Comparison of ENCODE assay signal across 9 mouse cellular contexts in genomic region chr13:24686705-24687665, GRCm38 (mm10). TPM values are rescaled to one million over a fixed set of nuclear protein-coding genes. Genes with fewer than 3 reads are reported as not detected.
DNase-seq lines count a peak whose midpoint lies in the region; ATAC-seq and TF ChIP-seq lines count a peak whose summit lies in the region.
"Had no signal": no experiment of that assay in that cellular context is flagged by ENCODE, and none has a peak within 500 bp of the region (broad histone marks: within the 10 kb centered on the region; RNA-seq: fewer than 3 reads in every experiment).

No protein-coding gene starts in this region.

- H3K4me2 ChIP-seq in forebrain, embryonic 14.5 days (ENCODE audit: low read length), result peak overlapping the region; percentile 38

- H3K9ac ChIP-seq in forebrain, embryonic 14.5 days (ENCODE audit: low read length), result no peak overlapping the region

- peak; percentile 43 for DNase-seq in G1E (ENCODE audit: low spot score)
- peak; percentile 97 for DNase-seq in forebrain, embryonic 14.5 days (ENCODE audit: low spot score)
- peak; percentile 21 for DNase-seq in heart, postnatal 25 days (ENCODE audit: low spot score)
- peak; percentile 78 to 93 for DNase-seq in layer of hippocampus, adult 18-20 months (ENCODE audit: low spot score in 2 of 2)
- DNase-seq in lung, adult 18-20 months, result peak; percentile 61 to 67
- DNase-seq in testis, postnatal 10 days (ENCODE audit: low spot score), result peak; percentile 84

- peak; percentile 68 for TF ChIP-seq CTCF in G1E (IDR thresholded peaks at IDR 0.05; ENCODE audit: low read depth, low read length)

- H3K9me3 ChIP-seq in G1E (replicated peaks), result no peaks in the 10 kb centered on the region
- no peaks in the 10 kb centered on the region for H3K9me3 ChIP-seq in forebrain, embryonic 14.5 days (replicated peaks; ENCODE audit: control insufficient read depth, low read length)
- H3K9me3 ChIP-seq: megakaryocyte, embryonic 14.5 days had no signal

- H3K27me3 ChIP-seq in G1E (ENCODE audit: insufficient read depth, low read length), result peaks cover 15% of the 10 kb centered on the region
- no peaks in the 10 kb centered on the region for H3K27me3 ChIP-seq in forebrain, embryonic 14.5 days (replicated peaks; ENCODE audit: control insufficient read depth, insufficient read depth, low read length)
- H3K27me3 ChIP-seq: megakaryocyte, embryonic 14.5 days had no signal

- peak overlapping the region; percentile 65; the same call in 1 of the 2 replicates for H3K27ac ChIP-seq in forebrain, embryonic 14.5 days (ENCODE audit: low read depth, low read length)

- ATAC-seq in G1E (ENCODE audit: extremely low read depth, insufficient number of reproducible peaks, low FRiP score, poor library complexity, severe bottlenecking), result peak; percentile 28; the same call in 1 of the 2 replicates
- peak; percentile 74 for ATAC-seq in cerebellum, adult (ENCODE audit: insufficient number of reproducible peaks, low FRiP score, low TSS enrichment)
- peak; percentile 96 for ATAC-seq in forebrain, embryonic 14.5 days
- ATAC-seq in neutrophil, adult 5-6 weeks (ENCODE audit: extremely low read depth, insufficient number of reproducible peaks, low FRiP score, poor library complexity, severe bottlenecking), result peak; percentile 53

- no peaks in the 10 kb centered on the region for H3K36me3 ChIP-seq in G1E (replicated peaks)
- 0 out of 2 replicates have a peak, but pooled peaks cover 5% of the 10 kb centered on the region for H3K36me3 ChIP-seq in forebrain, embryonic 14.5 days (ENCODE audit: control insufficient read depth, insufficient read depth, low read length)

- intact Hi-C loops in heart, postnatal 25 days (cut with DNase I), result loop anchor here (1.0 to 5.0 kb wide), 5 partner anchors 70 to 350 kb away; no protein-coding TSS in a partner anchor

- peaks cover 3% of the 10 kb centered on the region for H3K4me1 ChIP-seq in G1E (ENCODE audit: insufficient read depth, low read depth, low read length)
- H3K4me1 ChIP-seq in forebrain, embryonic 14.5 days (ENCODE audit: control insufficient read depth, insufficient read depth, low read length), result no peaks in the 10 kb centered on the region; the same call in 1 of the 2 replicates

- WGBS in forebrain, embryonic 14.5 days, result 12% methylated on average over 15 of the region's 15 CpGs

- no peak overlapping the region for H3K4me3 ChIP-seq in G1E (ENCODE audit: low read depth, low read length)
- no peak overlapping the region for H3K4me3 ChIP-seq in forebrain, embryonic 14.5 days (ENCODE audit: low read depth, low read length)
- H3K4me3 ChIP-seq: megakaryocyte, embryonic 14.5 days had no signal

RNA-seq across cellular contexts. Expression of gene Armh2, which starts 54.0 kb away (rescaled TPM):
- total RNA-seq in G1E (2014; fragmentation: Nextera tagmentation), result not detected in 2 replicates
- total RNA-seq in G1E (2017), result 0.22 and 0.23 TPM in 2 replicates
- not detected in 2 replicates for polyA plus RNA-seq in G1E (2012)
- not detected in 2 replicates for polyA plus RNA-seq in forebrain, embryonic 14.5 days (2014; fragmentation: Nextera tagmentation; extraction: Ambion mirVana)
- not detected for total RNA-seq in heart, postnatal 25 days (2021)
- not detected for total RNA-seq in layer of hippocampus, adult 18-20 months (2021)
- 2.0 and 2.2 TPM in 2 replicates for total RNA-seq in neutrophil, adult 5-6 weeks (2017)

Comparison
In these comparisons a context has a peak if more than half of its experiments do, and no peak if none do; other contexts are left out.
1. ATAC-seq: peak in every context shown above with its lines; median percentile 96 in forebrain, embryonic 14.5 days; 74 in cerebellum, adult; 53 in neutrophil, adult 5-6 weeks; 28 in G1E.
2. DNase-seq: peak in every context shown above with its lines; median percentile 97 in forebrain, embryonic 14.5 days; 86 in layer of hippocampus, adult 18-20 months; 84 in testis, postnatal 10 days; 64 in lung, adult 18-20 months; 43 in G1E; 21 in heart, postnatal 25 days.